Mouse (Mus musculus) thymus, adult 18-20 months (tissue): ENCODE measurements around the gene Rhpn2.
"Not testable (repeated sequence)": the region's sequence is repeated elsewhere in the genome, so short reads cannot be mapped to it uniquely, and the experiment has no call there.

Source experiments
- DNase-seq, 2 experiments: peaks; one replicate each; pipeline ENCODE4 v3.0.0; 2022; ENCODE audit warnings: mixed read lengths in 2 of 2

The Rhpn2 gene

DNA sequence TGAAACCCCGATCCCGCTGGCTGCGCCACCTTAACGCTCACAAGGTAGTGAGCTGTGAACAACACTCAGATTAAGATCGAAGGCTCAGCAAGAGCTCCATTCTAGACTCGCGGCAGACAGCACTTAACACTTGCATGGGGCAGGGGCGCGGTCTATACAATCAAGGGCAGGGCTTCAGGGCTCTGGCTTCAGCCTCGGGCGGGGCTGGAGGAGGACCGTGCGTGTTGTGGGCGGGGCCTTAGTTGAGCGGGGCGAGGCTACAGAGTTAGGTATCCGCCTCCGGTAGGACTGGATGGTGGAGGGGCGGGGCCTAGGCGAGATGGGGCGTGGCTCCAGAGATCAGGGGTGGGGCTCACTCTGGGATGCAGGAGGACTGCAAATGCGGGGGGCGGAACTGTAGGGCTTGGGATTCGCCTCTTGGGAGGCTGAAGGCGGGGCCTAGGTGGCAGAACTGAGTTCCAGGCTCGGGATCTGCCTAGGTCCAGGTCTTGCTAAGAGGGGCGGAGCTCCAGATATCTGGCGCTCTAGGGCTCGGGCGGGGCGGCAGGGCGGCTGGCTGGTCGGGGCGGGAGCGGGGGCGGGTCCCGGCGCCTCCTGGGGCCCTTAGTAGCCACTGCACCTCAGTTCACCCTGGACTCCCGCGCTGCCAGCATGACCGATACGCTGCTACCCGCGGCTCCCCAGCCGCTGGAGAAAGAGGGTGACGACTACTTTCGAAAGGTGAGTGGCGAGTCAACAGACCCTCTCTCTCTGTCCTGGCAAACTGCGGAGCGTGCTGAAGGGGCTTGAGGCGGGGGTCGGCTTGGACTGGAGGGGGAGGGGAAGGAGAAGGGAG, at the start of gene Rhpn2:
TSS of gene Rhpn2 (plus strand) at position 479 of the 835 bp plus-strand sequence.
- DNase-seq = peak; percentile 93 to 95

GRCm38 (mm10) chr7:35293464-35293863, 40.5 kb upstream of the Rhpn2 start:
- no peak for DNase-seq

GRCm38 (mm10) chr7:35295631-35296030, 38.3 kb upstream of the Rhpn2 start:
- no peak for DNase-seq

- no peak for DNase-seq
These were observed 36.1 kb upstream of the Rhpn2 start for GRCm38 (mm10) chr7:35297886-35298285.

GRCm38 (mm10) chr7:35299656-35300055, 34.3 kb upstream of the Rhpn2 start:
- no peak for DNase-seq

- no peak for DNase-seq
These were observed 33.2 kb upstream of the Rhpn2 start for GRCm38 (mm10) chr7:35300792-35301191.

DNA sequence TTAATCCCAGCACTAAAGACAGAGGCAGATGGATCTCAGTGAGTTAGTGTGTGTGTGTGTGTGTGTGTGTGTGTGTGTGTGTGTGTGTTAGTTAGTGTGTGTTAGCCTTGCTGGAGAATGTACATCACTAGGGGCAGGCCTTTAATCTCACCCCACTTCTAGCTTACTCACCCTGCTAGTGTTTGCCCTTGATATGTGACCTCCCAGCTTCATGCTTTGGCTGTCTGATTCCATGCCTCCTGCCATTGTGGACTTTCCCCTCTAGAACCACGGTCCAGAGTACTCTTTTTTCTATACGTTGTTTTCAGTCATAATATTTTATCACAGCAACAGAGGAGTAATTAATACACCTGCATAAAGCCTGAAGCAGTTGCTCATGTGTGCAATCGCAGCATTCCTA, 22.8 kb upstream of the Rhpn2 start:
- DNase-seq = no peak

GRCm38 (mm10) chr7:35314156-35314555, 19.8 kb upstream of the Rhpn2 start:
- no peak for DNase-seq

GRCm38 (mm10) chr7:35317729-35318609, 16.0 kb upstream of the Rhpn2 start, which contains the start of gene Gpatch1:
Gene Gpatch1, minus strand, starts transcription at chr7:35318440.
- peak; percentile 75 to 82 for DNase-seq

DNA sequence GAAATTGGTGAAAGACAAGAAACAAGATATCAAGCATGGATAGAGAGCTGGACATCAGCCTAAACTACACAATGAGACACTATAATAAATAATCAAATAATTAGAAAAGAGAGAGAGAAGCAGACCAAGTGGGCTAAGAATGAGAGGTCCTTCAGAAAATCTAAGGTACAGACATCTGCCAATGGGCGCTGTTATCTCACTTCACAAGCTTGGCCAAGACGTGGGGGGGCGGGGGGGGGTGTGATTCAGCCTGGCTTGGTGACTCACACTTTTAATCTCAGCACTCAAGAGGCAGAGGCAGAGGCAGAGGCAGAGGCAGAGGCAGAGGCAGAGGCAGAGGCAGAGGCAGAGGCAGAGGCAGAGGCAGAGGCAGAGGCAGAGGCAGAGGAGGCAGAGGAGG, 14.7 kb upstream of the Rhpn2 start:
- DNase-seq = not testable (repeated sequence)

GRCm38 (mm10) chr7:35319755-35320154, 14.2 kb upstream of the Rhpn2 start:
- DNase-seq = no peak

GRCm38 (mm10) chr7:35322161-35322560, 11.8 kb upstream of the Rhpn2 start:
- DNase-seq = no peak

DNA sequence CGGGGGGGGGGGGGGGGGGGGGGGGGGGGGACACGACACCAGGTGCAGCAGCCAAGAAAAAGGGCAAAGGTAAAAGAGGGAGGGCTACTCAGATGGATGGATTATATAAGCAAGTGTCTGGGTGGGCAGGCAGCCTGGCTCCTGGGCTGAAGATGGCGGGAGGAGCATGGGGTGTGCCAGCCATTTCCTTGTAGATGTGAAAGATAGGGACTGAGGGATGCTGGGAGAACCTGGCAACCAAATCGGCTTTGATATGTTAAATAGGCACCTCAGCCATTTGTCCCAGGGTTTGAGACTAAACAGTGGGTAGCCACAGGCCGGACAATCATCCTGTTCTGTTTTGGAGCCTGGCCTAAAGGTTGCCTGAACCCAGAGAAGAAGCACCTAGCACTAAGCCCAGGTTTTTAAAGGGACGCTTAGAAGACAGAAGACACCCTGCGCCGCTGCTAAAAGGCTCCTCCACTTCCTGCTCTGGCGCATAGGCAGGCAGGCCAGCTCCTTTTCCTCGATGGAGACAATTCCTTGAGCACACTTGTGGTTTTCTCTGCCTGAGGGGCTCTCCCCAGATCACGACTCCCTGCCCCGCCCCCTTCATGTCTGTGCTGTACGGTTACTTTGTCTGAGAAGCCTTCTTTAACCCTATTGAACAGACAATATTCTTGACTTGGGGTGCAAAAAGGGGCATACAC, 11.1 kb upstream of the Rhpn2 start:
- DNase-seq = no peak

- no peak for DNase-seq
These were observed 2.4 kb upstream of the Rhpn2 start for GRCm38 (mm10) chr7:35331590-35331989.

DNA sequence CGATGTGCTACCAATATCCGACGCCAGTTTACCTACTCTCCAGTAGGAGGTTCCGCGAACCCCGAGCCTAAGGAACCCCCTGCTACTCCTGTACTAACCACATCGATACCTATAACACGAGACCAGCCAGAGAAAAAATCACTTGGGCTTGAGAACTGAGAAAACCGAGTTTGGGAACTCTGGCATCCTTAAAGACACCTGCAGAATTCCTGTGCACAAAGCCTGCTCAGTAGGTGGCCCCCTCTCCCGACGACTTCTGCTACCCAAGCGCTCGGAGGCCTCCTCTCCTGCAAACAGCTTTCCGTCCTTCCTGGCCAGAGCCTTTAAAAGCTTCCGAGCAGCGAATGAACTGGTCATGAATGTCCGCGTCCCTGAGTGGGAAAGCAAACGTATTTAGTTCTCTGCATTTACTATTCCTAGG, 729 bp upstream of the Rhpn2 start:
- DNase-seq = peak in 1 of 2 experiments; percentile 20

DNA sequence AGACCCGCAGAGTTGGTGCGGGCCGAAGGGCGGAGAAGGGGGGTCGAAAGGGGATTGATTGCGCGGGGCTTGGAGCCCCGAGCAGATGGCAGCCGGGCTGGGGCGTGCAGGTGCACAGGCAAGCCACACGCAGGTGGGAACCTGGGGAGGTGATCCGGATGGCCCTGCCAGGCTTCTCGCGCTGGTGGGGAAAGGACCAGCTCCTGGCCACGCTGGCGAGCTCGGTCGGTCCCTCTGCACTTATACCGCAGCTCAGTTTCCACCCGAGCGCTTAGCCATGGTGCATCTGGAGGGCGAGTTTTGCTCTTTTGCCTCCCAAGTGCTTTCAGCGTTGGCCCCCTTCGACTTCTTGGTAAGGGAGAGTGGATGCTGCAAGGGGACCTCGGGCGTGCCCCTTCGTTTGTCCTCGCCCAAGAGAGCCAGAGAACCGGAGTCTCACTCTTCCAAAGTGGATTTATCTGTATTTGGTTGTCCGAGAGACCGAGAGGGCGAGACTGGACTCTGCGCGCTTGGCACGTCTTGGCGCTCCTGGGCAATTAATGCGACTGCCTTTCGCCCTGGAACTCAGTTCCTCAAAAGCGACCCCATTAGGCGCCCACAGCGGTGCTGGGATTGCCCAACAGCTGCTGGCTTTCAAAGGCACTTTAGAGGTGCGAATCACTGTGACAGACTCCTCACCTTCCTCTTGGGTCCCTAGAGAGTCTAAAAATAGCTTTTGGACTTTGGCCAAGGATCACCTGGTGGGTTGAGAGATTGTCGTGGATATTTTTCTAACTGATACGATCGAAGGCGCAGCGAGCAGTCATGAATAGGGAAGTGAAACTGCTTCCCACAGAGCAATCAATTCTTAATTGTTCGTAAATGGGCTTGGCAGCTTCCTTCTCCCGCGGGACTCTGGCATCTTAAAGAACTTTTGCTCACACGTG, 820 bp downstream of the Rhpn2 start:
- peak in 1 of 2 experiments; percentile 16 for DNase-seq

GRCm38 (mm10) chr7:35340196-35340595, 6.2 kb downstream of the Rhpn2 start:
- DNase-seq = no peak

GRCm38 (mm10) chr7:35341282-35341681, 7.3 kb downstream of the Rhpn2 start:
- DNase-seq = no peak

DNA sequence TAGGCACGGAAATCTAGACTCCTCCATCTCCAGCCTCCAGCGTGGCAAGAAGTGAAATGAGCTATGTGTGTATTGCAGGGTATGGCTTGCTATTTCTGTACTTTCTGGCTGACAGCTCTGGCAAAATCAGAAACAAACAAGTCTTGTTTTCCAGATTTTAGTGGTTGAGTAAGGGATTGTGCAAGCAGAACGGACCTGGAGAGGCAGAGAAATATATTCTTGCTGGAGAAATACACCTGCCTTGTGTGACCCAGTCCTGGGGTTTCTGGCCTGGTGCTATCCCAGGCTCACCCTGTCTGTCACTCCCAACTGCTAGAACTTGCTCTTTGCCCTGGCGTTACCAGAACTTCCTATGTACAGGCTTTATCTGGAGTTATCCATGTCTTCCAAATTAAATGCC, 8.5 kb downstream of the Rhpn2 start:
- no peak for DNase-seq

GRCm38 (mm10) chr7:35344785-35345330, 10.9 kb downstream of the Rhpn2 start:
- no peak for DNase-seq

DNA sequence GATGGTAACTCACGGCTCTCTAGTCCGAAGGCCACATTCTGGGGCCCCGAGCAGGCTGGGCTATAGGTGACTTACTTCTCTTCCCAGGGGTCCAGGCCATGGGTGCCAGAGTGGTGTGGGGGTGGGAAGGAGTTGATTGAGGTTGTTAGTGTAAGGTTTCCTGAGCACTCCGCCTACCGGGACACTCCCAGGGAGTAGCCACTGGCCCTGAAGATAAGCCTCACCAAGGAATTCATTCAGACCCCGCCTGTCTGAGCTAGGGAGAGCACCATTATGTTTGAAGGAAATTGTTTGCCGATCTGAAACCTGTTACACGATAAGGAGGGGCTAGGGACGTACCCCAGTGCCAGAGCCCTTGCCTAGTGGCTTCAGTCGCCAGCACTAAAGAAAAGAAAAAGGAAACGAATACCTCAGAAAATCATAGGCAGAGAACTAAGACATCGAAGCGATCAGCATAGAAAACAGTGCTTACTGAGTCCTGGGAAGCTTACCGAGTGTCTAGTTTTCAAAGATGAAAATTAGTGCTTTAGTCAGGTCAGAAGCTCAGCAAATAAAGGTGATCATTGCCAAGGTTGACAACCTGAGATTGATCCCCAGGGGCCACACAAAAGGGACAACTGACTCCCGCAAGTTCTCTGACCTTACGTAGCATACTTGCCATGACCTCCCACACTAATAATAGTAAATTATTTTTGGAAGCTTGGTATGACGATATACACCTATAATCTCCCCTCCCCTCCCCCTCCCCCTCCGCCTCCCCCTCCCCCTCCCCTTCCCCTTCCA, 14.1 kb downstream of the Rhpn2 start:
- DNase-seq = no peak
